Mouse (Mus musculus): ENCODE measurements around the gene Gpr12.
"Not testable (repeated sequence)": the region's sequence is repeated elsewhere in the genome, so short reads cannot be mapped to it uniquely, and the experiment has no call there.

Gene Gpr12

DNA sequence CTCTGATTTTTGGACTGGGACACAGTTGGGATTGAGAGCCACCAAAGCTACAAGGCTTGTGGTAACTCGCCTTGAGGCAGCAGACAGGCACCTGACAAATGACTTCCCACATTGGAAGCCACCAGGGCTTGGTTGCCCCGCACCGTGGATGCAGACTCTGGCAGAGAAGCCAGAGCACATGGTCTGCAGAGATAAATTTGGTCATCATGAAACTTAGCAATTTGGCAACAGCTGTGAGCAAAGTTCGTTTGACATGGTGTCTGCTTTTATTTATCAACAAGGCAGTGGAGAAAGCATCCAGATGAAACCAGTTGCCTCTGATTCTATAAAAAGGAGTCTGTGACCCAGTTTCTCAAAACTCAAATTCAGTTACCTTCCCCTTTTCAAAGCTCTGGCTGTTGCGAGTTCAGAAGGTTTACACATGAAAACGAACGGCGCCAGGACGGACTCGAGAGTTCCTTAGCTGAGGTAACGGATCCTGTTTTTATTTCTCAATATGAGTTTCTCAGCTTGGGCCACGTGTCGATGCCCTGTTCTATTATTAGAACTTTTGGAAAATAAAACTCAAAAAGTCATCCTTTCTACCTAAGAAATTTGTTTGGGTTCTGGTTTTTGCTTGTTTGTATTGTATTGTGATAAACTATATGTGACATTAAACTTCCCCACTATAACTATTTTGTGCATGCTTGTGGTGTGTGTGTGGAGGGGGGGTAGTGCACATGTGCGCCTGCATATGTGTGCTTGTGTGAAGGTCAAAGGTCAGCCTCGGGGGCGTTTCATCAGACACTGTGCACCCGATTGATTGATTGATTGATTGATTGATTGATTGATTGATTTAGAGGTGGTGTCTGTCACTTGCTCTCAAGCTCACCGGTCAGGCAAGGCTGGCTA lies 11.8 kb upstream of the Gpr12 start:
- ChIA-PET POLR2A (interaction anchor here in 2 of 4 experiments (0.7 to 0.8 kb wide), 3 partner anchors 12 to 525 kb away, joined by 3 read pairs; partner anchors contain the start of gene Gpr12 (in 1 of the 2)), CTCF (interaction anchor here in 1 of 4 experiments (1.2 kb wide), 1 partner anchor 15 kb away, joined by 3 read pairs; no protein-coding TSS in a partner anchor)

DNA sequence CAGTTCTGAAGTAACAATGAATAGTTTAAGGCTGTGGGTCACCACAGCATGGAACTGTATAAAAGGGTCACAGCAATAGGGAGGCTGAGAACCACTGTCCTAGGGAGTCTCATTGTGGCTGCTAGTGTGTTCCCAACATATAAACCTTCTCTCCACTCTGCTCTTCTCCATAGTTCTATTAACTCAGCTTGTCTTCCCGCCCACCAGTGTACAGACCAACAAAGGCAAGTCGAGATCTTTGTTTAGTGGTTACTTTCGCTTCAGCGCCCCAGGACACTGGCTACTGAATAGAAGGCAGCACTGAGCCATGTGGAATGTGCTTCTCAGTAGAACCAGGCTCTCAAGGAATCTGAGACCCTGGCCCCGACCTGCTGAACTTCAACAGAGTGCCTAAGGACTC lies 7.5 kb upstream of the Gpr12 start:
- CTCF ChIA-PET: no interaction called here

DNA sequence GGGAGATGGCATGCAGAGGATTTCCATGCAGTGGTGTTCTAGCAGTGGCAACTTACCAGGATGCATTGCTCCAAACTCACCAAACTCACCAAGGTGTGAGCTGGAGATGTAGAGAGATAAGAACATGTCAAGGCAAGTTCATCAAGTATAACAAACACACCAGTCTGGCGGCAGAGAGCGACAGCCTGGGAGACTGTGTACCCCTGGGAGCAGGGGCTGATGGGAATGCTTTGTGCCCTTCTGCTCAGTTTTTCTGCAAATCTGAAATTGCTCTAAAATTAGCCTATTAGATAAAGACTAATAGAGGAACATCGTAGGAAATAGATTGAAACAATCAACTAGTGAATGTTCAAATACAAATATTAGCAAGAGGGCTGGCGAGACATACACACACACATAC lies 6.6 kb upstream of the Gpr12 start:
- ChIA-PET CTCF (no interaction called here), POLR2A (no interaction called here)

More for the DNA sequence above, 7.5 kb upstream of the Gpr12 start:
- POLR2A ChIA-PET: no interaction called here

DNA sequence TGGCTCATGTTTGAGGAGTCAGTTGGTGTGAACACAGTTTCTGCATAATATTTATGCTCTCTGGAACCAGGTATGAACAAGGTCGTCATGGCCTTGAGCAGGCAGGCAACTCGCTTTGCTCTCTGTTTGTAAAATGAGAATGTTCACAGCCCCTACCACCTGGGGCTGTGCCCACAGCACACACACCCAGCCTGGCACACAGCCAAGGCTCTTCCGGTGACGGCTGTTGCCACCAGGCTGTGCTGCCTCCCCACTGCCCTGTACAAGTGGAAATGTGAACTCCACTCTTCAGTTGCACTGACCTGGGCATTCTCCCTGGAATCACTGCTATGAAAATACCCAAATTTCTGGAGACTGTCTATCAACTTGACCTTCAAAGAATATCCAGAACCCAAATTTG lies 5.9 kb upstream of the Gpr12 start:
- ChIA-PET POLR2A (no interaction called here), CTCF (no interaction called here)

DNA sequence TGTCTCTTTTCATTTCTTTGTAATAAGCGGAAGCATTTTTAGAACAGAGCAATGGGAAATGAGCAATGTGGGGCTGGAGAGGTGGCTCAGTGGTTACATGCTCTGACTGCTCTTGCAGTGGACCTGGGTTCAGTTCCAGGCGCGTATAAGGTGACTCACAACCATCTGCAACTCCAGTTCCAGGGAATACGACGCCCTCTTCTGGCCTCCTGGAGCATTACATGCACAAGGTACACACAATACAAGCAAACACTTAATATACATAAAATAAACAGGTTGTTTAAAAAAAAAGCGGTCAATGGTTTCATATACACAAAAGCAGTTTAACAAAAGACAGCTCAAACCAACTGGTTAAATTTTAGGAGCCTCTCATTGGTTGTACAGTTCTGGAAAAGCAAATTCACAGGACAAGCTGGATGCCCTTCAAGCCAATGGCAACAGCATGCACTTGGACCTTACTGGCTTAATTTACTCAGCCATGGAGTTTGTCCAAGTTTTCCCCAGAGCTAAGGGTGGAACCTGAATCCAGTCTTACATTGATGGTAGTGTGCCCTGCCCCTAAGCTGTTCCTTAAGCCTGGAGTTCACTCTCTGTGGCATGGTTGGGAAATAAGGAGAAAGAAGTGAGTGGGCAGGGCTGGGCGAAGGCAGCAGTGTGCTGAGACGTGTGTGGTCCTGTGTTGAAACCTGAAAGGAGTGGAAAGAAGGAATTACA lies 1.5 kb upstream of the Gpr12 start:
- CTCF ChIA-PET: interaction anchor here in 2 of 4 experiments (0.5 to 0.7 kb wide), 3 partner anchors 23 to 1578 kb away, joined by 3 to 6 read pairs (median 4); no protein-coding TSS in a partner anchor
- POLR2A ChIA-PET: interaction anchor here in 1 of 4 experiments (1.8 kb wide), 1 partner anchor 15 kb away, joined by 5 read pairs; no protein-coding TSS in a partner anchor

DNA sequence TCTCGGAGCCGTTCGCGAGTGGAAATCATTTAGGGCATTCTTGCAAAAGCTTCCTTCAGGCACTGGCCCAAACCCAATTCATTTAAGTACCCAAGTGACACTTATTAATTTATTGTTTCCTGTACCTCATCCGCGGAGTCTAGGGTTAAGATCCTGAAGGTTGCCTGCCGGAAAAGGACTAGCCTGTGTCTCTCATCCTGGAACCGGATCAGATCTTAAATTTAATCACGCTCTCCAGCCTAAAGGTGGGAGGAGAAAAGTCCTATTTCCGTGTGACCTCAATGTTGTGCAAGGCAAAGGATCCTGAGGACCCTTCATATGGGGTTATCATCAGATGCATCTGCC lies 240 bp upstream of the Gpr12 start:
- CTCF ChIA-PET: no interaction called here
- POLR2A ChIA-PET: interaction anchor here in 2 of 4 experiments (0.6 to 1.8 kb wide), 4 partner anchors 17 to 332 kb away, joined by 3 to 5 read pairs (median 4); no protein-coding TSS in a partner anchor

DNA sequence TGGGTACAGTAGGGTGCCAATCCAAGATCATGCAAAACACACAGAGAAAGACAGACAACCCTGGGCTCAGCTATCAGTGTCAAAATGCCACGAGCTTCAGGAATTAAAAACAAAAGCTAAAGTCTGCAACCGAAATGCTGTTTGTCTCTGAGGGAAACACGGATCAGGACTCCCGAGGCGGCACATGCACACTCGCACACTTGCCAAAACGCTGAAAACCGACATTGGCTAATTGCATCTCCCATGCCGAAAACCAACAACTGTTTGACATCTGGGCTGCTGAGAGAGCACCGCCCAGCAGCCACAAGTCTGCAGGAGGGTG lies 922 bp downstream of the Gpr12 start:
- POLR2A ChIA-PET: interaction anchor here in 2 of 4 experiments (1.0 to 1.2 kb wide), 2 partner anchors 10 to 12 kb away, joined by 3 read pairs; no protein-coding TSS in a partner anchor
- CTCF ChIA-PET: interaction anchor here in 1 of 4 experiments (0.6 to 0.7 kb wide), 2 partner anchors 7 to 622 kb away, joined by 3 to 17 read pairs; no protein-coding TSS in a partner anchor

DNA sequence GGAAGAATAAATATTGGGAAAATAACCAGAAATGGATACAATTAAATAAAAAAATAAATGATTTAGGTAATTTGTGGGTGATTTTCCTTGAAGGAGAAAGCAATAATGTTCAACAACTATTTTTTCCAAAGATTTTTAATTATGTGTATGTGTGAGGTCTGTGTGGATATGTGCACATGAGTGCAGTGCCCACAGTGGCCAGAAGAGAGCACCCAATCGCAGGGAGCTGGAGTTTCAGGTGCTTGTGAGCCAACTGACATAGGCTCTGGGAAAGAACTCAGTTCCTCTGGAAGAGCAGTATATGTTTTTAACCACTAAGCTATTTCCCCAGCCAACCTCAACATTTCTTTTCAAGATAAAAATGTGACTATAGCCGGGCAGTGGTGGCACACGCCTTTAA lies 8.4 kb downstream of the Gpr12 start:
- CTCF ChIA-PET: interaction anchor here in 3 of 4 experiments (0.6 to 1.3 kb wide), 7 partner anchors 8 to 1316 kb away, joined by 3 to 17 read pairs (median 4); no protein-coding TSS in a partner anchor
- POLR2A ChIA-PET: interaction anchor here in 2 of 4 experiments (0.5 to 0.7 kb wide), 2 partner anchors 370 to 1044 kb away, joined by 5 read pairs; no protein-coding TSS in a partner anchor

DNA sequence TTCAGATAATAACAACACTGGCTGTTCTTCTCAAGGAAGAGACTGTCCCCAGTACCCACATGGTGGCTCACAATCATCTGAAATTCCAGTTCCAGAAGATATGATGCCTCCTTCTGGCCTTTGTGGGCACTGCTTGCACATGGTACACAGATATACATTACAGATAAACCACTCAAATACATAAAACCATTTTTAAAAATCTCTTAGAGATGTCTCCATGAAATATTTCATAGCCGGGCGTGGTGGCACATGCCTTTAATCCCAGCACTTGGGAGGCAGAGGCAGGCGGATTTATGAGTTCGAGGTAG lies 12.3 kb downstream of the Gpr12 start:
- CTCF ChIA-PET: interaction anchor here in 1 of 4 experiments (0.6 kb wide), 1 partner anchor 746 kb away, joined by 3 read pairs; no protein-coding TSS in a partner anchor
- POLR2A ChIA-PET: not testable (repeated sequence)

DNA sequence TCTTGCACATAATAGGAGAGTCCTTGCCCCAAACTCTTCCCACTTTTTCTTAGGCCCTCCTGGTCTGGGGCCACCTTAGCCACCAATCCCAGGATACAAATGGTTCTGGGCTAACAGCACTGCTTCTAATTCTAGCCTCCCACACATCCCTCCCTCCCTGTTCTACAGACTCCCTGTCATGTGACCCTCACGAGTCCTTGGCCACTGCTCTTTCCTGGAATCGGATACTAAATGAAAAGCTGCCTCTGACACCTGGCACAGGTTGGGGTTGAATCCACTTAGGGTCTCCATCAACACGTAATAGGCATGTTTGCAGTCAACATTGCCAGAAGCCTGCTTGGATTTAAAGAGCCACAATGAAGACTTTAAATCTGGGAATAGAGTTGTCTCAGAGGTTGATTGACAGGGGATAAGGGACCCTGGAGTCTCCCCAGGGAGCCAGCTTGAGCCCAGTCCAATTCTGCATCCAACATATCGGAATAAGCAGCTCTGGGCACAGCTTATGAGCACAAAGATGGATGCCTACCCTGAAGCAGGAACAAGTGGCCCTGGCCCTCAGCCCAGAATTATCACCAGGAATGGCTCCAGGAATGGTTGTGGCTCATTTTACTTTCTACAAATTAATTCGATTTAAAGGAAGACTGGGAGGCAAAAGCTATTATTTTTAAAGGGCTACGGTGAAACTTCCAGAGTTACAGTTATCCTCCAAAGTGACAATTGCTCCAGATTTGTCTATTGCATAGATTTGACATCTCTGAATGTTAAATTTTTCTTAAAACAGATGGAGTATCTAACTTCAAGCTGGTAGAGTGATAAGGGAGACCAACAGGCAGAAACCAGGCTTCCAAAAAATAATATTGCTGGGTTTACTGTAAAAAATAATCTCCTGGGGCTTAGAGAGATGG lies 13.0 kb downstream of the Gpr12 start:
- CTCF ChIA-PET: not testable (repeated sequence)
- POLR2A ChIA-PET: interaction anchor here in 1 of 4 experiments (1.2 kb wide), 1 partner anchor 37 kb away, joined by 3 read pairs; no protein-coding TSS in a partner anchor

DNA sequence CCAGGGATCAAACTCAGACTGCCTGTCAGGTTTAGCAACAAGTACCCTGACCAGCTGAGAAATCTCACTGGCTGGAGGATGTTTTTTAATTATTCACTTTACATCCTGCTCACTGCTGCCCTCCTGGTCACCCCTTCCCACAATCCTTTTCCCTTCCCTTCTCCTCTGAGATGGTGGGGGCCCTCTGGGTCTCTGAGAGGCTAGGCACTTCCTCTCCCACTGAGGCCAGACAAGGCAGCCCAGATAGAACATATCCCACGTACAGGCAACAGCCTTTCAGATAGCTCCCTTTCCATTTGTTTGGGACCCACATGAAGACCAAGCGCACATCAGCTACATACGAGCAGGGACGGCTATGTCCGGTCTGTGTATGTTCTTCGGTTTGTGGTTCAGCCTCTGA lies 14.9 kb downstream of the Gpr12 start:
- POLR2A ChIA-PET, CTCF ChIA-PET: not testable (repeated sequence)

DNA sequence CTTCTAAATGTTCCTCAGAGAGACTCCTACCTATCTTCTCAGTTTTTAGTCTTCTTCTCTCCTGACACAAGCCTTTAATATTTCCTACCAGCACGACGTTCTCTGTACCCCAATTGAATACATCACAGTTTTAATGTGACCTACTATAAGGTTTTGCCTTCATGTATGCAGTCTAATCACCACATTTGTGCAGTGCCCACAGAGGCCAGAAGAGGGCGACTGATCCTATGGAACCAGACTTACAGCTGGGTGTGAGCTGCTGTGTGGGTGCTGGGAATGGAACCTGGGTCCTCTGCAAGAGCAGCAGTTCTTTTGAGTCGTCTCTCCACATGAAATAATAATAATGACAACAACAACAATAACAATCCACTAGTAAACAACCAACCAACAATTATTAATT lies 18.0 kb downstream of the Gpr12 start:
- ChIA-PET CTCF (interaction anchor here (0.6 to 1.0 kb wide), 7 partner anchors 21 to 453 kb away, joined by 3 to 5 read pairs (median 3); no protein-coding TSS in a partner anchor), POLR2A (no interaction called here)

DNA sequence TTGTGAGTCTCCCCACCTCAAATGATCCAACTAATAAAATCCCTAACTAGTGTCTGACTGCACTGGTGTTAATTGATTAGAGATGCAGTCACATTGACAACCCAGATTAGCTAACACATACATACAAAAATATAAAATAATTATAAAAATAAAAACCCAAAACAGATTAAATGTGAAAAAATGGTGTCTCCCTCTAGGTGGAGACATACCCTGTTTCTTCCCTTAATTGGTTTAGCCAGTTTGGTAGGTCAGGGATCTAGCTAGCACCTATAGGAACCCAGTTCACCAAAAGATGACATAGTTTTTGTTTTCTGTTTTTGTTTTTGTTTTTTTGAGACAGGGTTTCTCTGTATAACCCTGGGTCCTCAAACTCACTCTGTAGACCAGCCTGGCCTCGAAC lies 20.8 kb downstream of the Gpr12 start:
- POLR2A ChIA-PET: no interaction called here
- CTCF ChIA-PET: interaction anchor here in 1 of 4 experiments (0.6 kb wide), 1 partner anchor 230 kb away, joined by 5 read pairs; the partner anchor contains the start of gene Usp12

DNA sequence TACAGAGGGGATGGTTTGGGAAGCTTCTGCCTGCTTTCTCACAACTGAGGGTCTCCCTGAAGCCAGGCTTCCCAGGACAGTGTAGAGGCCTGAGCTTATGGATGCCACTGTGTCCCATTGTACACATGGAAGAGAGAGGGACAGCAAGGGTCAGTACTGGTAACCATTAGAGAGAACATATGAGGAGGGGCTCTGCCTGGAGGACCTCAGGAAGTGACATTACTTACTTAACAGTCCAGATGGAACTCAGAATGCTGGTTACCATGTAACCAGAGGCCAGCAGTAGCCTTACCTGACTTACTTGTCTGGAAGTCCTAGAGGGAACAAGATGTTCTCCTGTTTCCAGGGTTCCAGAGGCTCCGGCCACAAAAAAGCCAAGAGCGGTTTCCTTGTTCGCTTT lies 29.2 kb downstream of the Gpr12 start, which contains the start of gene Gm3415:
Gm3415 (plus strand) TSS at position 301 of the 400 bp plus-strand sequence.
- POLR2A ChIA-PET, CTCF ChIA-PET: not testable (repeated sequence)

DNA sequence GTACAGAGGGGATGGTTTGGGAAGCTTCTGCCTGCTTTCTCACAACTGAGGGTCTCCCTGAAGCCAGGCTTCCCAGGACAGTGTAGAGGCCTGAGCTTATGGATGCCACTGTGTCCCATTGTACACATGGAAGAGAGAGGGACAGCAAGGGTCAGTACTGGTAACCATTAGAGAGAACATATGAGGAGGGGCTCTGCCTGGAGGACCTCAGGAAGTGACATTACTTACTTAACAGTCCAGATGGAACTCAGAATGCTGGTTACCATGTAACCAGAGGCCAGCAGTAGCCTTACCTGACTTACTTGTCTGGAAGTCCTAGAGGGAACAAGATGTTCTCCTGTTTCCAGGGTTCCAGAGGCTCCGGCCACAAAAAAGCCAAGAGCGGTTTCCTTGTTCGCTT lies 47.7 kb downstream of the Gpr12 start, which contains the start of gene Gm3409:
Gm3409 (plus strand) TSS at position 301 of the 400 bp plus-strand sequence.
- POLR2A ChIA-PET, CTCF ChIA-PET: not testable (repeated sequence)
